Mouse (Mus musculus) liver, embryonic 11.5 days (tissue): ENCODE data around the gene Thoc6. TPM values are rescaled to one million over a fixed set of nuclear protein-coding genes. Genes with fewer than 3 reads are reported as not detected.

ENCODE experiments used
- ATAC-seq: fragments of 200-750 bp; cut with Nextera tagmentation; replicated peaks from 2 replicates; pipeline ENCODE4 v1.8.0; 2017; ENCODE audit warnings: moderate number of reproducible peaks, mild to moderate bottlenecking, moderate TSS enrichment, moderate library complexity; ENCODE audit not compliant: low FRiP score
- DNase-seq: peaks from one replicate; pipeline ENCODE4 v3.0.0-alpha.2; 2017; ENCODE audit warnings: low spot score
- H3K27ac ChIP-seq: fragments of 300-500 bp; sonication (generic); 2 replicates; pipeline ENCODE4 v1.5.1; 2014; ENCODE audit warnings: mild to moderate bottlenecking, low read depth, low read length, control low read depth
- H3K27me3 ChIP-seq: fragments of 300-500 bp; sonication (generic); replicated peaks from 2 replicates; pipeline ENCODE4 v1.6.1; 2014; ENCODE audit warnings: low read length, mixed read lengths; ENCODE audit not compliant: control insufficient read depth, insufficient read depth
- H3K36me3 ChIP-seq: fragments of 300-500 bp; sonication (generic); 2 replicates; pipeline ENCODE4 v1.6.1; 2014; ENCODE audit warnings: mild to moderate bottlenecking, low read length, moderate library complexity, mixed read lengths; ENCODE audit not compliant: control insufficient read depth, insufficient read depth
- H3K4me1 ChIP-seq: fragments of 300-500 bp; sonication (generic); replicated peaks from 2 replicates; pipeline ENCODE4 v1.6.1; 2014; ENCODE audit warnings: low read length, mixed read lengths; ENCODE audit not compliant: control insufficient read depth, insufficient read depth
- H3K4me2 ChIP-seq: fragments of 300-500 bp; sonication (generic); 2 replicates; pipeline ENCODE4 v1.6.1; 2014; ENCODE audit warnings: mild to moderate bottlenecking, control low read depth, moderate library complexity
- H3K4me3 ChIP-seq: fragments of 300-500 bp; sonication (generic); 2 replicates; pipeline ENCODE4 v1.5.1; 2014; ENCODE audit warnings: low read depth, low read length, control low read depth
- H3K9ac ChIP-seq: fragments of 300-500 bp; sonication (generic); 2 replicates; pipeline ENCODE4 v1.6.1; 2014; ENCODE audit warnings: low read depth, low read length, control low read depth
- H3K9me3 ChIP-seq: fragments of 300-500 bp; sonication (generic); 2 replicates; pipeline ENCODE4 v1.6.1; 2016; ENCODE audit warnings: low read length, inconsistent platforms, mixed read lengths; ENCODE audit not compliant: control insufficient read depth
- WGBS: fragments of 180-500 bp; shearing (Covaris S2); extraction: QIAGEN DNeasy Blood & Tissue Kit; methylation state at CpG from one replicate; pipeline ENCODE4 v1.1.7; 2014; 5-methylcytosine and 5-hydroxymethylcytosine counted together
- polyA plus RNA-seq: library from polyadenylated mRNA; unstranded; fragments of >200 nt; fragmentation: Nextera tagmentation; extraction: Ambion mirVana; gene quantifications from 2 replicates; pipeline ENCODE4 v1.2.1, GENCODE M21; 2014

The Thoc6 gene
- polyA plus RNA-seq, 1 experiment from 2014 or later = 48.9 TPM

GRCm38 (mm10) chr17:23682092-23682491, 8.4 kb upstream of the Thoc6 start:
- Histone ChIP-seq H3K9ac (no peak overlapping the region), H3K27ac (no peak overlapping the region), H3K36me3 (no peaks in the 10 kb centered on the region), H3K4me2 (no peak overlapping the region), H3K27me3 (peaks cover 64% of the 10 kb centered on the region), H3K4me3 (no peak overlapping the region), H3K9me3 (no peaks in the 10 kb centered on the region), H3K4me1 (0 out of 2 replicates have a peak, but pooled peaks cover 4% of the 10 kb centered on the region)
- DNase-seq (no peak), ATAC-seq (no peak)
- WGBS = 49% methylated on average over 4 of the region's 4 CpGs

GRCm38 (mm10) chr17:23681086-23681485, 7.4 kb upstream of the Thoc6 start:
- H3K9ac ChIP-seq = no peak overlapping the region
- H3K36me3 ChIP-seq = no peaks in the 10 kb centered on the region
- 68% methylated on average over 10 of the region's 10 CpGs for WGBS
- no peak overlapping the region; the same call in 1 of the 2 replicates for H3K4me2 ChIP-seq
- H3K27ac ChIP-seq = no peak overlapping the region
- ATAC-seq (no peak), DNase-seq (no peak)
- peaks cover 64% of the 10 kb centered on the region for H3K27me3 ChIP-seq
- no peaks in the 10 kb centered on the region for H3K9me3 ChIP-seq
- H3K4me1 ChIP-seq = peaks cover 11% of the 10 kb centered on the region
- H3K4me3 ChIP-seq = no peak overlapping the region

GRCm38 (mm10) chr17:23680336-23680735, 6.7 kb upstream of the Thoc6 start:
- no peaks in the 10 kb centered on the region for H3K36me3 ChIP-seq
- DNase-seq (no peak), ATAC-seq (no peak)
- H3K9ac ChIP-seq = no peak overlapping the region
- H3K27ac ChIP-seq = no peak overlapping the region
- no peak overlapping the region for H3K4me2 ChIP-seq
- no peak overlapping the region for H3K4me3 ChIP-seq
- 49% methylated on average over 9 of the region's 9 CpGs for WGBS
- H3K9me3 ChIP-seq = no peaks in the 10 kb centered on the region
- peaks cover 17% of the 10 kb centered on the region for H3K4me1 ChIP-seq
- H3K27me3 ChIP-seq = peaks cover 68% of the 10 kb centered on the region

GRCm38 (mm10) chr17:23679127-23679835, 5.6 kb upstream of the Thoc6 start, which contains the start of gene Cldn6:
Gene Cldn6, plus strand, starts transcription at chr17:23679249.
- Histone ChIP-seq H3K9me3 (no peaks in the 10 kb centered on the region), H3K27ac (no peak within 1 kb of the TSS), H3K4me2 (peak within 1 kb of the TSS; percentile 45), H3K36me3 (no peaks in the 10 kb centered on the region), H3K9ac (no peak within 1 kb of the TSS), H3K4me3 (peak within 1 kb of the TSS; percentile 26), H3K4me1 (peaks cover 24% of the 10 kb centered on the region), H3K27me3 (peaks cover 66% of the 10 kb centered on the region)
- 3% methylated on average over 38 of the region's 38 CpGs for WGBS
- ATAC-seq (no peak), DNase-seq (no peak)

GRCm38 (mm10) chr17:23677236-23677679, 3.6 kb upstream of the Thoc6 start, which contains the start of gene Tnfrsf12a:
Gene Tnfrsf12a, minus strand, starts transcription at chr17:23677468.
- ATAC-seq = peak; percentile 52
- under 1% methylated on average over 34 of the region's 34 CpGs for WGBS
- Histone ChIP-seq H3K4me2 (peak within 1 kb of the TSS; percentile 99), H3K4me1 (peaks cover 29% of the 10 kb centered on the region), H3K27ac (peak within 1 kb of the TSS; percentile 63), H3K27me3 (peaks cover 45% of the 10 kb centered on the region), H3K4me3 (peak within 1 kb of the TSS; percentile 65), H3K9me3 (no peaks in the 10 kb centered on the region), H3K9ac (peak within 1 kb of the TSS; percentile 64), H3K36me3 (no peaks in the 10 kb centered on the region)
- DNase-seq = peak; percentile 85

GRCm38 (mm10) chr17:23676473-23677031, 2.9 kb upstream of the Thoc6 start:
- H3K27ac ChIP-seq = no peak overlapping the region
- no peak for ATAC-seq
- H3K9ac ChIP-seq = peak overlapping the region; percentile 64
- under 1% methylated on average over 37 of the region's 37 CpGs for WGBS
- H3K4me1 ChIP-seq = peaks cover 29% of the 10 kb centered on the region
- peaks cover 38% of the 10 kb centered on the region for H3K27me3 ChIP-seq
- no peaks in the 10 kb centered on the region for H3K9me3 ChIP-seq
- DNase-seq = no peak
- H3K4me2 ChIP-seq = peak overlapping the region; percentile 99
- peak overlapping the region; percentile 65 for H3K4me3 ChIP-seq
- no peaks in the 10 kb centered on the region for H3K36me3 ChIP-seq

GRCm38 (mm10) chr17:23675564-23676281, 2.0 kb upstream of the Thoc6 start:
- H3K9ac ChIP-seq = no peak overlapping the region
- DNase-seq (no peak), ATAC-seq (no peak)
- peaks cover 29% of the 10 kb centered on the region for H3K4me1 ChIP-seq
- 12% methylated on average over 15 of the region's 15 CpGs for WGBS
- H3K27me3 ChIP-seq = peaks cover 30% of the 10 kb centered on the region
- H3K27ac ChIP-seq = no peak overlapping the region
- H3K36me3 ChIP-seq = no peaks in the 10 kb centered on the region; the same call in 1 of the 2 replicates
- peak overlapping the region; percentile 99 for H3K4me2 ChIP-seq
- peak overlapping the region; percentile 65 for H3K4me3 ChIP-seq
- no peaks in the 10 kb centered on the region for H3K9me3 ChIP-seq

GRCm38 (mm10) chr17:23675127-23675526, 1.4 kb upstream of the Thoc6 start:
- no peaks in the 10 kb centered on the region; the same call in 1 of the 2 replicates for H3K36me3 ChIP-seq
- H3K4me2 ChIP-seq = peak overlapping the region; percentile 99
- 0 out of 2 replicates have a peak overlapping the region, but pooled peaks have one; percentile 11 for H3K4me3 ChIP-seq
- H3K27ac ChIP-seq = no peak overlapping the region
- H3K9ac ChIP-seq = no peak overlapping the region
- no peaks in the 10 kb centered on the region for H3K9me3 ChIP-seq
- DNase-seq (no peak), ATAC-seq (no peak)
- peaks cover 29% of the 10 kb centered on the region for H3K4me1 ChIP-seq
- peaks cover 24% of the 10 kb centered on the region for H3K27me3 ChIP-seq
- 25% methylated on average over 5 of the region's 5 CpGs for WGBS
